Mouse (Mus musculus) small intestine, adult 2 months (tissue): ENCODE data around the gene Klf12.

ENCODE experiments used
- CTCF ChIP-seq: fragments of 200-500 bp; IDR thresholded peaks from 2 replicates; pipeline ENCODE4 v1.5.1; 2012; ENCODE audit warnings: low read depth, mild to moderate bottlenecking, control low read depth, inconsistent platforms, low read length, moderate library complexity, mixed read lengths; ENCODE audit not compliant: insufficient replicate concordance, insufficient read length; ENCODE audit errors: extremely low read depth
- POLR2A ChIP-seq: fragments of 200-500 bp; IDR thresholded peaks from 2 replicates; pipeline ENCODE4 v1.6.1; 2012; ENCODE audit warnings: low read depth, mild to moderate bottlenecking, control low read depth, inconsistent platforms, low read length, moderate library complexity

- TF ChIP-seq POLR2A (no peak), CTCF (no peak)
These were observed at the start of gene Klf12 for GRCm38 (mm10) chr14:100284119-100284860.
